Mouse (Mus musculus) mouse trophoblast stem cell (cell line): ENCODE results near the gene Calml3.
"Not testable (repeated sequence)": the region's sequence is repeated elsewhere in the genome, so short reads cannot be mapped to it uniquely, and the experiment has no call there.

Experiments used
- in situ Hi-C, 2 experiments: fragments of 300-500 bp; cut with MseI, MboI; formaldehyde crosslinking; loops; 2 replicates in 1 of 2; 3 replicates in 1 of 2; pipeline ENCODE4 v1.15.1; 2025

The Calml3 gene

DNA sequence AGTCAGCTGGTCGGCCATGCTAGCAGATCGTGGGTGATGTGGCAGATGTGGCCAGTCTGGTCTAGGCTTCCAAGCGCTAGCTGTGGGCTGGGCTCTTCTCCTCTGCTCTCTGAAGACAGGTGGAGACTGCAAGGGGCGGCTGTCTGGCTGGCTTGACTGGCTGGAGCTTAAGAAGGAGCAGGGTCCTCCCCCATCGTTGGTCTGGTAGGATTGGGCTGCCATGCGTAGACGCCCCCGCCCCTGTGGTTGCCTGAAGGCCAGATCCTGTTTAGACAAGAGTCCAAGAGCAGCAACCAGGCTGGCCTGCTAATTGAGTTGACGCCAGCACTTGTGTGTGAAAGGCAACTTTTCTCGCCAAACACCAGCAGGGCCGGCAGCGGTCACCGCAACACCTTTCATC lies at the start of gene Calml3:
Gene Calml3, minus strand, starts transcription at position 131 of the 400 bp plus-strand sequence.
- in situ Hi-C loops = no loop called here

DNA sequence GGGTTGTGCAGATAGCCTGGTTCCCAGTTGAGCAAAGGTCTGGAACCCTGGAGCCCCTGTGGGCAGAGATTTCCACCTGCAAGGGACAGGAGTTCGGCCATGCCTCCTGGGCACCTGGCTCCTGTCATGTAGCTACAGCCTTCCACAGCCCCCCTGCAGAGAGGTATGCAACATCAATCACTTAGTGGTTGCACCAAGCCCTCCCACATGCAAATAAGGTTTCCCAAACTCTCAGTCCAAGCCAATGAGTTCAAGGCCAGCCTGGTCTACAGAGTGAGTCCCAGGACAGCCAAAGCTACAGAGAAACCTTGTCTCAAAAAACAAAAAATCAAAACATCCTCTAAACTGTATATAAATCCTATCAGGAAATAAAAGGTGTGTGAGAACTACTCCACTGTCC lies 46.2 kb upstream of the Calml3 start:
- in situ Hi-C loops = no loop called here

DNA sequence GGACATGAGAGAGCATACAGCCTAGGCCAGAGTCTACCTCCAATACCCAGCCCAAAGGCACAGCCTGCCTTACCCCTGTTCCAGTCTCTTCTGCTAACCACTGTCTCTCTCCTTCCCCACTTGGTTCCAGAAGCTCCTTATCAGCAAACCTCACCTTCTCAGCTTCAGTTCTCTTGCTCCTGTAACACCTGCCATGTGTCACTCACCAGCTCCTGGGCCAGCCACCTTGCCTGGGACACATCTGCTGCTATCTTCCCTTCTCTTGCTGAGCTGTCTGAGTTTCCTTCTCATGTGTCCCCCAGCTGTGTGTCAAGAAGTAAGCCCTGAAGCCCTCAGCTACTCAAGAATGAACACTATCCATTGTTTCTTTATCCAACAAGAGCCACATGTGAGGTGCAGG lies 36.5 kb upstream of the Calml3 start:
- in situ Hi-C loops = not testable (repeated sequence)

DNA sequence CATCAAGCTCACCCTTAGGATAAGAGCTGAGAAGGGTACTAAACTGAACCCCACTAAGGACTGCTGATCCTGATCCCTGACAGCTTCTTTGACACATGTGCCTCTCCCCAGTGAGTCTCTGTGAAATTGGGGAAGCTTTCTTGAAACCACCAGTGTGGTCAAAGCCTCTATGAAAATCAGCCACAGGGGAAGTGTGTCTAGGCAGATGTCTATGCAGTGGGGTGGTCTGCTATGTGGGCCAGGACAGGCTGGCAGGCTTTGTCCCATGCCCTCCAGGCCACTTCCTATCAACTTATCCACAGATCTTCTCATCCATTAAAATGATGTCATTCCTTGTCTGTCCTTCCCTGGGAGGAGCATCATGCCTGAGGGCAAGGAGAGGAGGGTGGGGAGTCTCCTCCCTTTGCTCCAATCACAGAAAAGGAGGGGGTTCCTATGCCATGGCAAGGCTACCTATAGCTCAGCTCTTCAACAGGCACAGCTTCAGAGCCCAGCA lies 33.2 kb upstream of the Calml3 start, which contains the start of gene Calm4:
Gene Calm4, plus strand, starts transcription at position 446 of the 496 bp plus-strand sequence.
- in situ Hi-C loops = not testable (repeated sequence)

DNA sequence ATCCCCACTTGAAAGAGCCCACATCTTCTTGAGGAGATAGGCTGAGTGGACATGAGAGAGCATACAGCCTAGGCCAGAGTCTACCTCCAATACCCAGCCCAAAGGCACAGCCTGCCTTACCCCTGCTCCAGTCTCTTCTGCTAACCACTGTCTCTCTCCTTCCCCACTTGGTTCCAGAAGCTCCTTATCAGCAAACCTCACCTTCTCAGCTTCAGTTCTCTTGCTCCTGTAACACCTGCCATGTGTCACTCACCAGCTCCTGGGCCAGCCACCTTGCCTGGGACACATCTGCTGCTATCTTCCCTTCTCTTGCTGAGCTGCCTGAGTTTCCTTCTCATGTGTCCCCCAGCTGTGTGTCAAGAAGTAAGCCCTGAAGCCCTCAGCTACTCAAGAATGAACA lies 29.5 kb upstream of the Calml3 start:
- in situ Hi-C loops = not testable (repeated sequence)

DNA sequence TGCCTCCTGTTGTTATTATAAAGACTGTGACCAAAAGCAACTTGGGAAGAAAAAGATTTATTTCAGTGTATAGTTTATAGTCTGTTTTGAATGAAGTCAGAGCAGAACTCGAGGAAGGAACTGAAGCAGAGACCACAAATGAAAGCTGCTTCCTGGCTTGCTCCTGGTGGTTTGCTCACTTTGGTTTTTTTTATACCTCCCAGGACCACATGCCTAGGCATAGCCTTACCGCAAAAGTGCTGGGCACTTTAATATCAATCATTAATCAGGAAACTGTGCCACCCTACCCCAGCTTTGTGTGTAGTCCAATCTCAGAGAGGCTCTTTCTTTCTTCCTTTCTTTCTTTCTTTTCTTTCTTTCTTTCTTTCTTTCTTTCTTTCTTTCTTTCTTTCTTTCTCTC lies 28.3 kb upstream of the Calml3 start:
- in situ Hi-C loops = no loop called here

DNA sequence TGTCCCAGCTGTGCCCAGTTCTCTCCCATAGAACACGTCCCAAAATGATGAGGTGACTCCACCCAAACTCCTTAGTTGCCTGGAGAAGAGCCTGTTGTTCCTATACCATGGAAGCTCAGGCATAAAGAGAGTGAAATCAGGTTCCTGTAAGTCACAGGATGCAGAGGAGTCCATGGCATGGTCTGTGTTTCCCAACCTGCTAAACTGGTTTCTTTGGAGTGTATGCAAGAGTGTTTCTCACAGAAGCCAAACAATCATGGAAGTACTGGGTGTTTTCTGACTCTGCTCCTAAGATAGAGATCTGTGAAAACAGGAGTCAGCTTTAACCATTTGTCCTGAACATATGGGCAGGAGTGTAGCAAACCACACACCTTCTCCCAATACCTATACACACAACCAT lies 27.9 kb upstream of the Calml3 start:
- in situ Hi-C loops = no loop called here

DNA sequence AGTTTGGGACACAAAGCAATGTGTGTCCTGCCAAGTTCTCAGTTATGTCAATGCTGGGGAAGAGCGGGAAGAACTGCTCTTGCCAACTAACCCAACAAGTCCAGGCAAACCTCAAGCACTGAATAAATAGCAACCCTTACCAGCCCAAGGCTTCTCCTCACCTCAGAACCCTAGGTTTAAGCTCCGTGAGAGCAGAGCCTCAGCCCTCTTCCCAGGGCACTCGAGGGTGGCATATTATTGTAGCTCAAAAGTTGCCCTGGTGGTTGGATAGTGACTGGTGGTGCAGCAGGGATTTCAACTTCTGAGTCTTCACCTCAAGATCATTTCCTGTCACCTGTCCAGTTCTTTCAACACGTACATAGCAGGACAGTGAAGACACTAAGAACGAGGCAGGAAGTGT lies 27.4 kb upstream of the Calml3 start:
- in situ Hi-C loops = no loop called here

DNA sequence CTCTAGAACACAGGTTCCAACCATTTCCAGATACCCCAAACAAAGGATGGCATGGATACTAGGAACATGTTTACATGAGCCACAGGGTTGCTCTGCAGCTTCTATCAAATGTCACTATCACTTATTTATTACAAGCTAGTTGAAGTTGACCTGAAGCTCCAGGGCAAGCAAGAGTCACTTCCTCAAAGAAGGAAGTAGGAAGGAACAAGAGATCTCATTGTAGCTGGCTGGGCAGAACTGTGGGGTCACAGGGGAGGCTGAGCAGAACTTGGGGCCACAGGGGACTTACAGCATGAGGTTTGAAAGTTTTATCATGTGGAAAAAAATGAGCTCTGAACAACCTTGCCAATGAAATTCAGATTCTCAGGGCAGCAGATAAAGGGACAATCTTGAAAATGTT lies 21.6 kb upstream of the Calml3 start:
- in situ Hi-C loops = no loop called here

DNA sequence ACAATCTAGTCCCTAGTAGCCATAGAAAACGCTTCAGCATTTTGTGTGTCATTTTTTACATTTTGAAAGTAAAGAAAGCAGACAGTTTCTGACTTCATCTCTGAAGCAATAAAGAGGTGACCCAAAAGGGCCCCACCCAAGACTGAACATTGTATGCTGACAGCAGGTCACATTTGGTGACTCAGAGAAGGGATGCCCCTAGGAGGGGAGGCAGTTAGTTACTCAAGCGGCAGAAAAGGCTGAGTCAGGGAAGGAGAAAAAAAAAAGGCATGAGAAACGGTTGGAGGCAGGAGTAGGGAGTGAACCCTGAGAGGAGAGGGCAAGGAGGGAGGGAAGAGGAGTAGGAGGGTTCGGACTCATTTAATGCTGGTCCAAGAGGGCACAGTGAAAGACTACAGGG lies 18.0 kb upstream of the Calml3 start:
- in situ Hi-C loops = no loop called here

DNA sequence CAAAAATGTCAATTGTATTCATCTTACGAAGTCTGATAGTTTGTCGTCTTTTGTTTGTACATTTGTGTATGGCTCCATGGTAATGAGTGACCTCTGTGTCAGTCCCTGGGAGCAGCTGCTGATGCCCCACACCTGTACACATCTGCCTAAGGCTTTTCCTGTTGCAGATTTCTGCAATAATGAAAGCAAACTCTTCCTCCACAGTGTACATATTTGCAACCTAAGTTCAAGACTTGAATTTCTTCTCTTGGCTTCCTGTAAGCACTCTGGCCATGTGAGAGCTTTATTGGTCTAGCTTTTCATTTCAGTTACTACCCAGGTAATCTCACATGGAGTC lies 14.6 kb upstream of the Calml3 start:
- in situ Hi-C loops = no loop called here

DNA sequence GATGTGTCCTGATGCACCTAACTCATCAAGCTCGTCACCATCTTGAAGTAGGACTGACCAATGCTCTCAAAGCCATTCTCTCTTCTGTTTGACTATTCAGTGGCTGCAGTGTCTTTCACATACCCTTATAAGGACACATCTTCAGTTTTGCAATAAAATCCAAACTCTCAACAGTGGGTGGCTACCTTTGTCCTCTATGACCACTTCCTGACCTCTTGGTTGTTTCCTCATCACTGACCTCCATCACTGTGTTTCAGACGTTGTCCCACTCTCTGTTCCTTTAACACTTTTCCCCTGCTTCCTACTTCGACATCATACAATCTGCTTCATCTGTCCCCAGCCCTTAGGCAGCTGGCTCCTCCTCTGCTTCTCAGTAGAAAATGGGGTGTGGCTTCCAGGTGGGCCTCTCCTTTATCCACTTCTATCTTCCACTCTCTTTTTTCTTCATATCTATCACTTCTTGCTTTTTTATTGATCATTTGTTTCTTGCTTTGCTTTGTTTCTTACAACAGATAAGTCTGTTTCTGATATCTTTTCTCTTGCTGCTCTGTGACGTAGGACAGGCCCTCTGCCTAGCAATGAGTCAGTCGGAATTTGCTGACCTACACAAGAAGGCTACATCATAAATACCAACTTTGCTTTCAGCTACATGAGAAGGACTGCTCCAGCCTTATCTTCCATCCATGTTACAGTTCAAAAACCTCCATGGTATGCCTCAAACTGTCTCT lies 14.1 kb upstream of the Calml3 start:
- in situ Hi-C loops = no loop called here

DNA sequence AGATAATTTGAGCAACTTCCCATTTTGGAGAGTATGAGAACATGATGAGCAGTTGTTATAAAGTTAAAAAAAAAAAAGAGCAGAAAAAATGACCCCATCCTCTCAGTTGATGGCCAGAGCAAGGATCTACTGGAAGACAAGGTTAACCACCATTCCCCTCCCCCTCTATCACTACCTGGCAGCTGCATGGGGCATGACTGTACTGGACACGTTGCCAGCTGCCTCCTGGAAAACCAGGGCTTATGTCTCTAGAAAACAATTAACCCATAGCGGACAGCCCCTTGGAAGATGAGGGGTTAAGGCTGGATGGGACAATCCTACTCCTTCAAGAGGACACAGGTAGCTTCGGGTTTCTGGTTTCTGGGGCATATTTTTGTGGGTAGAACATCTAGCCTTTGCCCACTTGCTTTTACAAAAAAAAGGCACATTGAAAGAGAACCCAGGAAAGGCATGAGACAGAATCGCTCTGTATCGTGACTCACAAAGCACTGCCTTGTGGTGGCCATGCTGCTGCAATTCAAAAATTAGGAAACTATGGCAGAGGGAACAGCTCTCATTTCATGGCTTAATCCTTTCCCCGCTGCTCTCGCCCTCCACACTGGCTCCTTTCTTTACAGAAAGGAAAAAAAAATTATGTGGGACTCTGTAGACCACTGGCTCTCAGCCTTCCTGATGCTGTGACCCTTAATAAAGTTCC lies 3.2 kb upstream of the Calml3 start:
- in situ Hi-C loops = no loop called here

DNA sequence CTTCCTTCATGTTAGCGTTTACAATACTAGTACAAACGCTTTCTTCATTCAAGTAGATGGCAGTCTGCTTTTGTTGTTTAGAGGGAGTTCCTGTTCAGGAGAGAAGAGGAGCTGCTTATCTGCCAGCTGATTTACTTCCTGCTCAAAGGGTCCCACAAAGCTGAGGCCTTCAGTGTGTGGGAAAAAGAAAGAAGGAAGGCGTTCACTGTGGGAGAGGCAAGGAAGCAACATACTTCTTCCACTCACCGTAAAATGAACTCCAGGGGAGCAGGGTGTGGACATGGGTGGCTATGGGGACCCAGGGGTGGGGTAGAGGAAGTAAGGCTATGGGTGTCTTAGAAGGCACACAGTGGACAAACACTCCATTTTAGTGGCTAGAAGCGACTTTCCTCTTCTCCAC lies 1.5 kb upstream of the Calml3 start:
- in situ Hi-C loops = no loop called here

DNA sequence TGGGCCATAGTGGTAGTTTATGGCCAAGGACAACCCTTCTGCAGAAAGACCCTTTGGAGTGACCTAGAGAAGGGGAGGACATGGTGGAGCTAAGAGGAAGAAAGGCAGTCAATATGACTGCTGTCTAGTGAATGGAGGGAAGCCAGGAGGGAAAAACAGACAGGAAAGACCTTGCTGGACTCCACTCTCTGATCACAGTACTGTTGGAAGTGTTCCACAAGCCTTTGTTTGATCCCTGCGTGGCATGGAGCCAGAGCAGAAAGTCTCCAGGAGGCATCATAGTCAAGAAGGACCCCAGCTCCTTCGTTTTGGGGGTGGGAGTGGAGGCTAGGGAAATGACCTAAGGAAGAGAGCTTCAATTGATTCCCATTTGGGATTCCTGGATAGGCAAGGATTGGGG lies 1.0 kb upstream of the Calml3 start:
- in situ Hi-C loops = no loop called here

DNA sequence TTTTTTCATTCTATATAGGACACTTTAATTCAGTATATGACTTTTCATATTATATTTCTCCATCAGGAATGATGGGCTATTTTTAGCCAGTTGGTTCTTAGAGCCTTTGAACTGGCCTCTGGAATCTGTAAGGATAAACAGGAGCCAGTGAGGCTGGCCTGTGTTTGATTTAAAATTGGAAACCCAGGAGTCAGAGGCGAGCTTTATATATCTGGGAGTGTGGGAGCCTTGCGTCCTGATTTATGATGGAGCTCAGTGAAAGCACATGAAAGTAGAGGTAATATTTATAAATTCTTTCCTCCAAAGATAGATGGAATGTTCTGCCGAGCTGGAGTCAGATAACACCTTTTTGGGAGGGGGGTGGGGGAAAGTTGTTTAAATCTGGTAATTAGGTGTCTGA lies 4.7 kb downstream of the Calml3 start:
- in situ Hi-C loops = no loop called here

DNA sequence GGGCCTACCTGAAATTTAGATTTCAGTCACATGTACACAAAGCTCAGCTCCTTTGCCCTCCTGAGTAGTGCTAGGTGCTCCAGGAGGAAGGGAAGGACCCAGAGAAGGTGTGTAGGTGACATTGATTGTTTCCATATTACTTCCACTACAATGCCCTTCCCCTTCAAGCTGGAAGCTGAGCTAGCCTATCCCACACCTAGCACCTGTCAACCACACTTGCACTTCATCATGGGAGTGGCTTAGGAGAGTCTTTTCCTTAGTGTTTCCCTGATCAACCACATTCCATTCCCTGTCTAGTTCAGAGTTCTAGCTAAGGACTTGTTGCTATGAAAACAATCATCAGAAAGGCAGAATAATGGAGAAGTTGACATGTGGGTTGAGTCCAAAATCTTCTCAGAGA lies 5.4 kb downstream of the Calml3 start:
- in situ Hi-C loops = no loop called here

DNA sequence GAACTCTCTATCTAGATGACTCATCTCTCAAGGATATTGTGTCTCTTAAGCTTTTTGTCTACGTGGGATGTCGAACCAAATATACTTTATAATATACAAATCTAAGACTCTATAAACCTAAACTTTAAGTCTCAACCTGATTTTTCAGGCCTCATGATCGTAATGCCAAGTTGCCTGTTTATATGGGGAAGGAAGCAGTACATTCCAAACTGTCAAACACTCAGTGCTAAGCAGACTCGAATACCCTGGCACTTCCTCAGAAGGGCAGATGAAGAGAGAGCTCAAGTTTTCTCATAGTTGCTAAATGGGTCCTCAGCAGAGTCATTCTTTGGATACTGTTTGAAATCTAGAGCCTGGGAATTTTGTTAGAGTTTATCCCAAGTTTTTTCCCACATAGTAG lies 7.5 kb downstream of the Calml3 start:
- in situ Hi-C loops = no loop called here

DNA sequence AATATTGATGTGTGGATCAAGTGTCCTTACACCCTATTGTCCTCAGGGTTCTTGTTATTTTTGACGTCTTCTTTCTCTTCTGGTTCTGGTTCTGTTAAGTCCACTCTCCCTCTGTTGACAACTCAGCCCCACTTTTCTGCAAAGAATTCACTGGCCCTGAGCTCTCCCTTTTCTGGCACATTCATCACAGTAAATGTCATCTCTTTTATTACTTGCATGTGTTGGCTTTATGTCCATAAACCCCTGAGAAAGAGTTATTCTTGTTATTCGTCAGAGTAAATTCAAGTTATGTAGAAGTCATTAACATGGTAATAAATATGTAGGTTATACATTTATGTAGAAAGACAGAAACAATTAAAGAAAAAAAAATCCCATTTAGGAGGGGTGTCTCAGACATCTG lies 14.6 kb downstream of the Calml3 start:
- in situ Hi-C loops = no loop called here

DNA sequence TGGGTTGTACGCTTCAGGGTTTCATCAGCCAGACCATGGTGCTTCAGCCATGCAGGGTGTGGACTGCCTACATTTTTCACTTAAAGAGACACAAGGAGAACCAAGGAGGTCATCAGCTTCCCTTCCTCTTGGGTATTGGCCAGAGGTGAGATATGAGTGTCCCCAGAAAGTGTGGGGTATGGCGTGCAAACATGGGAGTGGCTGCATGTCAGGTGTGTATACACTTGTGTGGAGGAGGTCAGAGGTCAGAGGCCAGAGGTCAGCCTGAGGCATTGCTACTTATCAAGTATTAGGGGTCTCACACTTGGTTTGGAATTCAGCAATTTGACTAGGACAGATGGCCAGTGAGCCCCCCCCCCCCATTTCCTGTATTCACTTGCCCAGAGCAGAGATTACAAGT lies 15.5 kb downstream of the Calml3 start:
- in situ Hi-C loops = no loop called here

DNA sequence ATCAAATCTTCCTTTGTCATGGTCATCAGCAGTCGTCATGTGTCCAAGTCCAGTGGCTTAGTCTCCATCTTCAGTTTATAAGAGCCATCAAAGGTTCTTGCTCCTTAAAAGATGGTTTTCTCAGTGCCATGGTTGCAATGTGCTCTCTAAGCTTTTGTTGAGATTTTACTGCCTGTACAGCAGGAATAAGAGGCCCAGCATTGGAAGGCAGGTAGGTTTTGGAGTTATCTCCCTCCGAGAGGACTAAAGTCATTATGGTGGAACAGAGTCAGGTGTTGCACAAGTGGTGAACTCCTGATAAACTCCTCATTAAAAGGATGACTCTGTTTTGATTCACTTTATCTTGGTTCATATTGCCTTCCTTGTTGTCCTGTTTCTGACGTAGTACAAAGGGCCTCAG lies 16.5 kb downstream of the Calml3 start:
- in situ Hi-C loops = no loop called here

DNA sequence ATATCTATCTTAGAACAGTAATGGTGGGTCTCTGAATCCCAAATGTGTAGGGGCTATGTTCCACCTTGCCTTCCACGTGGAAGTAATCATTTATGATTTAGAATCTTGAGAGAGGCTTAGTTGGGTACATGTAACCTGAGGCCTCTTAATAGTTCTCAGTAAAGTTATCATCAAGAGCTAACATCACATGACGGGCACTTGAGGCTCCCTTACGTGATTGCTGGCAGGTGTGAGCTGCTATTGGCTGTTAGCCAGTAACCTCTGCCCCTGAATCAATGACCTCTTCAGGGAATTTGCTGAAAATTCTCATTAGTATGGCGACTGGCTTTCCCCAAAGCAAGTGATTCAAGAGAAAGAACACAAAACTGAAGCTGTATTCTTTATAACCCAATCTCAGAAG lies 17.0 kb downstream of the Calml3 start:
- in situ Hi-C loops = no loop called here

DNA sequence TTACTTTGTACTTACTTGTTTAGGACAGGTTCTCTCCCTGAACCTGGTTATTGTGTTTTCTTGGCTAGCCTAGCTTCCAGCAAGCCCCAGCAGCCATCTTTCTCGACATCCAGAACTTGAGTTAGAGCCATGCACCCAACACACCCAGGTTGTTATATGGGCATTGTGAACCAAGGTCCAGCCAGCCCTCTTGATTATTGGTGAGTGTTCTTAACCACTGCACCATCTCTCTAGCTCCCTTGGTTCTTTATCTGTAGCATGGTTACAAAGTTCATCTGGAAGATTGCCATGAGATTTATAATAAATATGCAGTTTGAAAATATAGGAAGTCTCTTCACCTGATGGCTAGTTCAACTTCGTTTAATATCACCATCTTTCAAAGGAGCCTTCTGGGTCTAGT lies 20.5 kb downstream of the Calml3 start:
- in situ Hi-C loops = no loop called here
